Mouse (Mus musculus): ENCODE measurements around the gene Slc13a3.

GRCm38 (mm10) chr2:165420195-165420594, 52.8 kb downstream of the Slc13a3 start:
- no peak for TF ChIP-seq GATA1 (IDR thresholded peaks at IDR 0.05; ENCODE audit: borderline replicate concordance, low read length)
- TF ChIP-seq CTCF (IDR thresholded peaks at IDR 0.05; ENCODE audit: low read depth, low read length) = no peak
- TF ChIP-seq GATA2 (IDR thresholded peaks at IDR 0.05; ENCODE audit: borderline replicate concordance, low read depth, low read length) = no peak

Data from G1E (cell line).